Mouse (Mus musculus): ENCODE measurements around the gene Plxna2. TPM values are rescaled to one million over a fixed set of nuclear protein-coding genes. Genes with fewer than 3 reads are reported as not detected.

The Plxna2 gene
- total RNA-seq, 2 experiments from 2014 or later: 65.0 to 73.0 TPM

DNA sequence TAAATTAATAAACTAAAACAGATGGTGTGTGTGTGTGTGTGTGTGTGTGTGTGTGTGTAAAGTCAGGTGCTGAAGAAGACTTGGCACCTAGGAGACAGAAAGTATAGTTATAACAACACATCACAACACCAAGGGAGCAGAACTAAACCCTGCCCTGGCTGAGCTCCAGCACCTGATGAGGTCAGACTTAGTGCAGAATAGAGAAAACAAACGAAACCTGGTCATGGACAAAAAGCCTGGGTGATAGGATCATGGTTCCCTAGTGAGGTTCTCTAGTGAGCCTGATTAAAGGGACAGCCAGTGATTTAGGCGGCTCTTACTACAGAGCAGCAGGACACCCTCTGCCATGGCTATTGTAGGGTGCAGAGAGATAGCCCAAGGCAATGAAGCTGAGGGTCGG is 218.2 kb downstream of the Plxna2 start:
- DNase-seq: no peak

DNA sequence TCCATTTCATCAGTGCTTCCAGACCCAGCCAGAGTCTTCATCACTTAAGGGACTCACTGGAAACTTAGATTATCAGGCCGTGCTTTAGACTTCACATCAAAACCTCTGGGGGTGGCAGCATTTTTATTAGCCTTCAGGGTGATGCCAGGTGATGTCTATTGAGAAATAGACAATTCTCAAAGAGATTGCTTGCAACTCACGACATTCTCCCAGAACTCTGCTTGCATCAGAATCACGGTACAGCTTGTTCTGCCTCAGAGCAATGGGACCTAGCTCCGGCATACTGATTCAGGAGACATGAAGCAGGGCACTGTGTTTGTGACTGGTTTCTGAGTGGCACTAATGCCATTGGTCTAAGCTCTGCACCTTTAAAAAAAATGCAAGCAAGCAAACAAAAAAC is 218.7 kb downstream of the Plxna2 start:
- no peak for DNase-seq

DNA sequence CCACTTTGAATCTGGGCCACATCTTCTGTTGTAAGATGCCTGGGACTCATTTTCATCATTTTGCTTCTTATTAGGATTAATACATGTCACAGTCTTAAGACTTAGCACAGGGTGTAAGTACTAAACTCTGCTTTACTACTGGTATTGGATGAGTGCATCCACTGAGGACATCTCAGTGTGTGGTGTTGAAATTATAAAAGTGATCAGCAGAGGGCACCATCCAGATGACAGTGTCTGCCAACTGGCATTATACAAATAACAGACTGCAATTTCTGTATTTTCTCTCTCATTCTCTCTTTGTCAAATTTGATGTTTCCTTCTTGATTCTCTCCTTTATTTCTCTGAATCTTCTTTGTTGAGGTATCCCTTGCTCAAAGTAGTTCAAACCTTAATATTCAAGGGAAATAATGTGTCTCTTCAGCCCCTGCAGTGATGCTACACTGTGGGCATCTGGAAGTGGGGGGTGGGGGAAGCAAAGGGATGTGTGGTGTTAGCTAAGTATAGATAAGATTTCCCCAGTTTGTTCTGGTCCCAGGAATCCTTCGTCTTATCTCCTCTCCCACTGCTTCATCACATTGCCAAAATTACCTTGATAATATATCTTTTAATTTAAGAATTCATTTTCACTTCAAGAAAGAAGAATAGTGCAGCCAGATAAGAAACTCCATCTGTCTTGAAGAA is 221.4 kb downstream of the Plxna2 start:
- DNase-seq: no peak

DNA sequence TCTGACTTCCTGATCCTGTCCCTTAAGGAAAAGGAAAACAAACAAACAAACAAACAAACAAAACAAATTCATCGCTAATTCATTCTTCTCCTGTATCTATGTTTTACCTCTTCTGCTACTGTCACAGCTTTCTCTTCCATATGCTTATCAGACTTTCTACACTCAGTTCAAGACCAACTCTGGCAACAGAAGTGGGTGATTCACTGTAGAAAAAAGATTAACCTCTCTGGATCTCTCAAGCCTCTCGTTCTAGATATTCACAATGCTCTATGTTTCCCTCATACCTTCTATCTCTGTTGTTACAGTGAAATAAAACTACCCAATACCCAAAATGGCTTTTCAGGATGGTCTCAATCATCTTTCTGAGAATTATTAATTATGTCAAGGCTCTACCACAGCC is 225.0 kb downstream of the Plxna2 start:
- no peak for DNase-seq

DNA sequence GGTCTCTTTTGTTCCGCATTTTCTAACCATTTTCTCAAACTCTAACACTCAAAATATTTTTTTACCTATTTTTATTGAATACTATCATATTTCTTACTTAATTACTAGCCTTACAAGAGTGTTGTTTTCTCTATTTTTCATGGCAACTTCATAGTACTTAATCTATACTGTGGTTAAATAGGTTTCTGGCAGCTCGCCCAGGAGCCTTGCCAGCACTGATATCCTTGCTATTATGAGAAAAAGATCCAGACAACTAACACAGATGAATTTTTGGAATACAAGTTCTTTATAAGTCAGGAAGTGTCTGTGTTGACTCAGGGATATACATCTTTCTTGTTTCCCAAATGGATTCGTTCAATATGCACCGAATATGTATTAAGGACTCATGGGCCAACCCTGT is 229.0 kb downstream of the Plxna2 start:
- no peak for DNase-seq

DNA sequence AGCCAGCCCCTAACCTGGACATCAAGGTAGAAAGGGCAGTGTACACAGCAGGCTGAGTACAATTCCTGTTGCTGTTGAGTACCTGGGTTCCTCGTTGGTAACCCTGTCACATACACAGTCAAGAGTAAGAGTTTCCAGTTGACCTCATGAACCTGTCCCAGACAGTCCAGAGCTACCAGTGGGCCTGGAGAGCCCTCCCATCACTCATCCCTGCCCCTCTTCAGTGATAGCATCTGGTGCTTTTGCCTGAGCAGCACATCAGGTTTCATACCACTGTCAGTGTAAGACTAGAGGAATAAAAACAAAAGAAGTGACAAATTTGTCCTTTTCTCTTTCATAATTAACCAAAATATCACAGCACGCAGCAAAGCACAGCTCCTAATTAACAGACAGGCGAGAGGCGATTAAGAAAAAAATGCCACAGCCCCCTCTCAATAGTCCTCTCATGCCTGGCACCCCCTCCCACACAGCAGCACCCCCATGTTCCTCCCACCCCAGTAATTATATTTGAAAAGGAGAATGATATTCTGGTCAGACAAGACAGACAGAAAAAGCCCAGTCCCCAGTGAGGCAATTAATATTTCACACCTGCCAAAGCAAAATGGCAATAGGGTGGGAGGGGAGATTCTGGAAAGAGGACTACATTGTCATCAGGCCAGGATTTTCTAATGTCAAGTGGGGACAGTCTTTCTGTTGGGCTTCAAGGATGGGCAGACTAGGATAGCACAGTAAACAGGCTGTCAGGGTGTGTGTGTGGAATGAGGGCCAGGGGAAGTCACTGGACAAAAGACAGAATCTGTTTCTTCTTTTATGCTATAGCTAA is 233.4 kb downstream of the Plxna2 start:
- DNase-seq: no peak

DNA sequence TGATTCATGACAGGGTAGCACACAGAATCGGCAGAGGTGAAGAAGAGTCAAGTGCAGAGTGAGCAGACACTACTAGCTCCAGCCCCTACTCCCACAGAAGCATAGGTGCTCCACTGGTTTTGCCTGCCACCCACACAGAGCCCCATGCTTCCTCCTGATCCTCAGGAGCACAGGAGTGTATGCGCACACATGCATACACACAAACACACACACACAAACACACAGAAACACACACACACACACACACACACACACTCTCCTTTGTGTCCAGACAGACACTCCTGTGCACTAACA is 234.0 kb downstream of the Plxna2 start:
- DNase-seq: no peak

Small RNA genes within 50 kb of the gene (microRNA-seq; reads per million reads assigned to microRNA genes)
- gene Mir3962: 0.30 to 1.1 reads per million in 2 experiments
